Mouse (Mus musculus) lung, embryonic 14.5 days (tissue): ENCODE data around the gene Shisa9. TPM values are rescaled to one million over a fixed set of nuclear protein-coding genes. Genes with fewer than 3 reads are reported as not detected.

Source experiments
- ATAC-seq: fragments of 200-750 bp; cut with Nextera tagmentation; 2 replicates; pipeline ENCODE4 v1.8.0; 2017; ENCODE audit warnings: mild to moderate bottlenecking, moderate TSS enrichment, moderate library complexity; ENCODE audit not compliant: insufficient read depth
- DNase-seq: peaks from one replicate; pipeline ENCODE4 v3.0.0-alpha.2; 2015
- H3K27ac ChIP-seq: fragments of 300-500 bp; sonication (generic); 2 replicates; pipeline ENCODE4 v1.5.1; 2014; ENCODE audit warnings: low read depth, mild to moderate bottlenecking, moderate library complexity
- H3K27me3 ChIP-seq: fragments of 300-500 bp; sonication (generic); 2 replicates; pipeline ENCODE4 v1.6.1; 2014; ENCODE audit warnings: low read length, control low read depth; ENCODE audit not compliant: insufficient read depth
- H3K36me3 ChIP-seq: fragments of 300-500 bp; sonication (generic); 2 replicates; pipeline ENCODE4 v1.6.1; 2014; ENCODE audit warnings: control low read depth; ENCODE audit not compliant: insufficient read depth
- H3K4me1 ChIP-seq: fragments of 300-500 bp; sonication (generic); 2 replicates; pipeline ENCODE4 v1.6.1; 2014; ENCODE audit warnings: antibody characterized with exemption, control low read depth; ENCODE audit not compliant: insufficient read depth
- H3K4me2 ChIP-seq: fragments of 300-500 bp; sonication (generic); 2 replicates; pipeline ENCODE4 v1.6.1; 2014; ENCODE audit warnings: mild to moderate bottlenecking
- H3K4me3 ChIP-seq: fragments of 300-500 bp; sonication (generic); 2 replicates; pipeline ENCODE4 v1.5.1; 2014; ENCODE audit warnings: low read depth, low read length
- H3K9ac ChIP-seq: fragments of 300-500 bp; sonication (generic); 2 replicates; pipeline ENCODE4 v1.6.1; 2014
- H3K9me3 ChIP-seq: fragments of 300-500 bp; sonication (generic); 2 replicates; pipeline ENCODE4 v1.6.1; 2016; ENCODE audit warnings: low read depth, low read length, control low read depth
- CTCF ChIP-seq: IDR thresholded peaks from 2 replicates; pipeline ENCODE4 v1.5.1; 2016; ENCODE audit warnings: antibody characterized with exemption, low read depth
- WGBS: fragments of 180-500 bp; shearing (Covaris S2); extraction: QIAGEN DNeasy Blood & Tissue Kit; methylation state at CpG from one replicate; pipeline ENCODE4 v1.1.7; 2014; 5-methylcytosine and 5-hydroxymethylcytosine counted together
- polyA plus RNA-seq: library from polyadenylated mRNA; unstranded; fragments of >200 nt; fragmentation: Nextera tagmentation; extraction: Ambion mirVana; gene quantifications from 2 replicates; pipeline ENCODE4 v1.2.1, GENCODE M21; 2014

The Shisa9 gene
- polyA plus RNA-seq, 1 experiment from 2014 or later, result 5.8 TPM

DNA sequence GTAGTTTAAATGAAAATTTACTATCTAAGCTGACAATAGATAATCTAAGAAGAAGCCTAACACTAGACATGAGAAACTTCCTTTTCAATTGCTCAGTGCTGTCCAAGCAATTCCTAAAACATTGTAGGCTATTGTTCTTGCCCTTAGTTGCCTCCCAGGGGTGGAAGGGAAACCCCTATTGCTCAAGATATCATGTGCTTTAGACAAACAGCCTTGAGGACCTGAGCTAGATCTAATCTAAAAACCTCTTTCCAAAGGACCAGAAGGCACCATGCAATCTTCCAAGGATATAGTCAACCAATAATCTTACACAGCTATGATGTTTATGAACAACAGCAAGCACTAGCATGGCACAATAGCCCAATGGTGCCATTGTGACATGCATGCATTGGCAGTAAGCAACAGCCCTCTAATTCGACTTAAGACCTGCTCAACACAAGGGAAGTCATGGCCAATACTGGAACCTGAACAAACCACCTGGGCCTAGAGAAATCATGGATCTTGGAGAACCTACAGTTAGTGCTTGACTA, 222.6 kb downstream of the Shisa9 start:
- DNase-seq, result no peak
- H3K27ac ChIP-seq, result no peak overlapping the region
- no peak for ATAC-seq
- no peaks in the 10 kb centered on the region for H3K27me3 ChIP-seq
- no peak overlapping the region for H3K4me3 ChIP-seq
- H3K4me1 ChIP-seq, result no peaks in the 10 kb centered on the region
- H3K9ac ChIP-seq, result no peak overlapping the region
- TF ChIP-seq CTCF, result no peak
- 68% methylated on average over 1 of the region's 1 CpGs for WGBS
- H3K9me3 ChIP-seq, result no peaks in the 10 kb centered on the region
- H3K36me3 ChIP-seq, result no peaks in the 10 kb centered on the region
- no peak overlapping the region for H3K4me2 ChIP-seq

DNA sequence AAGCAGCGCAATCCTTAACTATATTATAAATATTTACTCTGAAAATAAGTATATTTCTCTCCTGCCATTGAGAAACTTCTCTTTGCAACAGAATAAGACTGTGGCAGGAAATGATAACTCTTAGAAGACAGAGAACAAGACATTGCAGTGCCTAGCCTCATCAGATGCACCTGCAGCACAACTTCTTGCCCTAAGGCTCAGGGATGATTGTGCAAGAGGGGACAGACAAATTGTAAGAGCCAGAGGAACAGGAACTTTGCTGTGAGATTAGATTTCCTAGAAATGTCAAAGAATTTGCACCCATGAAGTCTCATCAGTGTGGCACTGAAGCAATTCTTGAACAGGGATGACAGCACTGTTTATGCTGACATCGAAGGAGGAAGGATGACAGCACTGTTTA, 223.0 kb downstream of the Shisa9 start:
- WGBS, result 70% methylated on average over 2 of the region's 2 CpGs
- TF ChIP-seq CTCF, result no peak
- DNase-seq (no peak), ATAC-seq (no peak)
- no peaks in the 10 kb centered on the region for H3K36me3 ChIP-seq
- no peak overlapping the region for H3K9ac ChIP-seq
- H3K4me1 ChIP-seq, result no peaks in the 10 kb centered on the region
- no peak overlapping the region for H3K27ac ChIP-seq
- no peak overlapping the region for H3K4me3 ChIP-seq
- H3K27me3 ChIP-seq, result no peaks in the 10 kb centered on the region
- no peaks in the 10 kb centered on the region for H3K9me3 ChIP-seq
- no peak overlapping the region for H3K4me2 ChIP-seq

DNA sequence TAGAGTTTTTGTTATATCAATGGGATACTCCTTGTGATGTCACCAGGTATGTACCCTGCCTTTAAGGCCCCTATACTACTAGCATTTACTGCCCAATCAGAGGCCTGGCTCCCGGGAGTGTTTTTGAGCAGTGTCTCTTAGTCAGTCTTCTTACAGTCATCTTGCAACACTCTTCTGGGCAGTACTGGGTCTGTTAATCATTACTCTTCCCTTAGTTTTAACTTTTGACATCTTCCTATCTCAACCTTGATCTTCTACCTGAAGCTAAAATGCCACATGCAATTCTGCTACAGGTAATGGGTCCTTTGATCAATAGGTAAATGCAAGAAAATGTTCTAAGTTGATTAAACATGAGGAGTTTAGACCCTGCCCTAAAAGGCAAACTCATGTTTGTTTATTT, 225.4 kb downstream of the Shisa9 start:
- Histone ChIP-seq H3K4me1 (no peaks in the 10 kb centered on the region), H3K9ac (no peak overlapping the region), H3K9me3 (no peaks in the 10 kb centered on the region), H3K4me3 (no peak overlapping the region), H3K27me3 (no peaks in the 10 kb centered on the region), H3K4me2 (no peak overlapping the region), H3K36me3 (no peaks in the 10 kb centered on the region), H3K27ac (no peak overlapping the region)
- no peak for DNase-seq
- TF ChIP-seq CTCF, result no peak
- no peak for ATAC-seq
- WGBS, result 100% methylated on average over 1 of the region's 1 CpGs

DNA sequence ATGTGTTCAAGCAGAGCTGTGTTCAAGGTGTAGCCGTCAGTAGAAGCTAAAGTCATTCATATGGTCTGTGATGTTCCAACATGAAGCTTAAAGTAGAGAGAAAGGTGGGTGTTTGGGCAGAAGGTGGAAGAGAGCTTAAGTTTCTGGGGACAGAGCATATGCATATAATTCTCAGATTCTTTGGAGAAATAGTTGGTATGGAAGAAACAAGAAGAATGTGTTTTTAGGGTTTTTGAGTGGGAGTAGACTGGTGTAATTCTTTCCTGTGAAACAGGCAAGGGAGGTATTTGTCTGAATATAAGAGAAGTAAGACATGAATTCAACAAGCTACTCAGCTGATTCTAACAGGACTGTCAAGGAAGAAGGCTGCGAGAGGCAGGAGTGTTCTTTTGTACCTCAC, 225.9 kb downstream of the Shisa9 start:
- H3K27ac ChIP-seq, result no peak overlapping the region
- no peak overlapping the region for H3K4me3 ChIP-seq
- 68% methylated on average over 2 of the region's 2 CpGs for WGBS
- ATAC-seq (no peak), DNase-seq (no peak)
- H3K27me3 ChIP-seq, result no peaks in the 10 kb centered on the region
- no peak for TF ChIP-seq CTCF
- no peaks in the 10 kb centered on the region for H3K36me3 ChIP-seq
- no peak overlapping the region for H3K4me2 ChIP-seq
- no peaks in the 10 kb centered on the region for H3K9me3 ChIP-seq
- H3K9ac ChIP-seq, result no peak overlapping the region
- H3K4me1 ChIP-seq, result no peaks in the 10 kb centered on the region

DNA sequence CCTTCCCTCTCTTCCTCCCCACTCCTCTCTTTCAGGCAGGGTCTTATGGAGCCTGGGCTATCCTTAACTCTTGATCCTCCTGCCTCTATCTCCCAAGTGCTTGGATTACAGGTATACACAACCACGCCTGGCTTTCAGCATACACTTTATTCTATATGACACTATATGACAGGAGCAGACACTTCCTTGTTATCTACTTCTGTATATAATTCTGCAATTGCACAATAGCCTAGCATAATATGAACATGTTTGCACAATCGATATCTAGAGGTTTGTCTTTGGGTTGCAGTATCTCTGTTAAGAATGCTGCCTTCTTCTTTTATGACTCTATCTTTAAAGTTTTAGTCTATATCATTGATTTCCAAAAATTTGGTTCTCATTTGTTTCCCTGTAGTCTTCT, 230.1 kb downstream of the Shisa9 start:
- ATAC-seq (no peak), DNase-seq (no peak)
- 80% methylated on average over 2 of the region's 2 CpGs for WGBS
- Histone ChIP-seq H3K9me3 (no peaks in the 10 kb centered on the region), H3K27me3 (no peaks in the 10 kb centered on the region), H3K4me2 (no peak overlapping the region), H3K27ac (no peak overlapping the region), H3K4me3 (no peak overlapping the region), H3K9ac (no peak overlapping the region), H3K4me1 (no peaks in the 10 kb centered on the region), H3K36me3 (no peaks in the 10 kb centered on the region)
- TF ChIP-seq CTCF, result no peak

DNA sequence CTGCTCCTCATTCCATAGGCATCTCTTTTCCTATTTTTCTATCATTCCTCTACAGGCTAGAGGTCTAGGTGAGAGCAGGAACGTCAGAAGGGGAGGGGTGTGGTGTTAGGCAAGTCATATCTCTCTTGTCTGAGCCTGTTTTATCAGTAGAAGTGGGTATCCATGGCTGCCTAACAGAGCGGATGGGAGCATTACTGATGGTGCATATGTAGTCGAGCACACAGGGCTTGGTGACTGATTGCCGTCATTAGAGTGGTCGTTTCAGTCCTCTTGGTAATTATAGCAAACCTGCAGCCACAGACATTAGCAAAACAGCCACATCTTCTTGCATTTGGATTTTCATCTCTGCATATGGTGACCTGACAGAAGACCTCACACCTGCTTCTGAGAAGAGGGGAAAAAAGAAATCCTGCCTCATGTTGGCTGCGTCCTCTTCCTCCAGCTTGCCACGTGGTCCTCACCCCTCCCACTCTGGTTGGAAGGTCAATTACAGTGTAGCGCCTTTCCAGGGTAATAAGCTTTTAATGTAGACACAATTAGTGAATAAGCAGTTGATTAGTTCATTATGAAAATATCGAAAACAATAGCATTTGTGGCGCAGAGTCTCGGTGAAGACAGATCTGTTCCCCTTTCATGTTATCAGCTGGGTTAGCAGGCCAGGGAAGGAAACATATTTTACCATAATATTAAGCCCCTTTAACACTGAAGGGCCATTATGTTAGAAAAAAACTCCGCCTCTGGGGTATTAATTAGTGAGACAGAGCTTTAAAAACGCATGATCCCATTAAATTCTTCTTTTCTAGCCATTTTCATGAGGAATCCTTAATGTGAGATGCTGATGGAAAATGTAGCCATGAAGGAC, 233.6 kb downstream of the Shisa9 start:
- Histone ChIP-seq H3K9me3 (no peaks in the 10 kb centered on the region), H3K36me3 (no peaks in the 10 kb centered on the region), H3K4me2 (no peak overlapping the region), H3K4me3 (no peak overlapping the region), H3K27ac (no peak overlapping the region), H3K4me1 (no peaks in the 10 kb centered on the region), H3K9ac (no peak overlapping the region), H3K27me3 (no peaks in the 10 kb centered on the region)
- DNase-seq, result no peak
- TF ChIP-seq CTCF, result no peak
- WGBS, result 66% methylated on average over 13 of the region's 13 CpGs
- no peak for ATAC-seq

DNA sequence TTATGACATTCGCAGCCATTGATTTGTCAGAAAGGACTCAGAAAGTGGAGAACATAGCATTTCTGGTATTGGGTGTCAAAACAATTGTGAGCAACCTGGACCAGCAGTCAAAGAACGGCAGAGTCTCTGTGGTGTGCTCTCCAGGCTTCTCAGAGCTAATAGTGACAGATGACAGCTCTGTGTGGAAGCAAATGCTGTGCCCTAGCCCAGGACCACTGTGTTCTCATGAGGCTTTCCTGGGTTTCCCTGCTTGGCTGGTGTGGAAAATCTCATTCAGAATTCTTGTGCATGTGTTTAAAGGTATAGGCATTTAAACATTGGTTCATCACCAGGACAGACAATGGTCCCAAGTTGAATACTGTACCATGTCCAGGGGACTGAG, 234.2 kb downstream of the Shisa9 start:
- WGBS, result 59% methylated on average over 2 of the region's 2 CpGs

More for the DNA sequence above, 234.2 kb downstream of the Shisa9 start:
- no peak for TF ChIP-seq CTCF
- Histone ChIP-seq H3K4me1 (no peaks in the 10 kb centered on the region), H3K4me3 (no peak overlapping the region), H3K4me2 (no peak overlapping the region), H3K27me3 (no peaks in the 10 kb centered on the region), H3K27ac (no peak overlapping the region), H3K9ac (no peak overlapping the region), H3K9me3 (no peaks in the 10 kb centered on the region), H3K36me3 (no peaks in the 10 kb centered on the region)
- ATAC-seq (no peak), DNase-seq (no peak)
